Mouse (Mus musculus): Measurements from ENCODE around the gene Gid4. TPM values are rescaled to one million over a fixed set of nuclear protein-coding genes. Genes with fewer than 3 reads are reported as not detected.

Gene Gid4
- polyA plus RNA-seq, 1 experiment from 2014 or later = 24.8 TPM

- Histone ChIP-seq H3K27me3 (ENCODE audit: control insufficient read depth, insufficient read depth, low read depth, low read length) (no peaks in the 10 kb centered on the region), H3K4me1 (ENCODE audit: control insufficient read depth, insufficient read depth, low read length) (peaks cover 17% of the 10 kb centered on the region), H3K4me3 (ENCODE audit: low read depth, low read length) (no peak overlapping the region), H3K27ac (ENCODE audit: low read length) (no peak overlapping the region), H3K4me2 (ENCODE audit: low read length) (no peak overlapping the region), H3K9me3 (replicated peaks; ENCODE audit: control insufficient read depth, low read length, poor library complexity, severe bottlenecking) (no peaks in the 10 kb centered on the region), H3K9ac (ENCODE audit: low read depth, low read length) (no peak overlapping the region), H3K36me3 (ENCODE audit: control insufficient read depth, insufficient read depth, low read length) (no peaks in the 10 kb centered on the region)
- ATAC-seq = no peak
- WGBS = 90% methylated on average over 2 of the region's 2 CpGs
These were observed 29.0 kb upstream of the Gid4 start for GRCm38 (mm10) chr11:60387944-60388343.

- Histone ChIP-seq H3K4me2 (ENCODE audit: low read length) (no peak overlapping the region), H3K36me3 (ENCODE audit: control insufficient read depth, insufficient read depth, low read length) (peaks cover 5% of the 10 kb centered on the region; the same call in 1 of the 2 replicates), H3K9ac (ENCODE audit: low read depth, low read length) (no peak overlapping the region), H3K27ac (ENCODE audit: low read length) (no peak overlapping the region), H3K9me3 (replicated peaks; ENCODE audit: control insufficient read depth, low read length, poor library complexity, severe bottlenecking) (no peaks in the 10 kb centered on the region), H3K4me1 (ENCODE audit: control insufficient read depth, insufficient read depth, low read length) (no peaks in the 10 kb centered on the region), H3K27me3 (ENCODE audit: control insufficient read depth, insufficient read depth, low read depth, low read length) (no peaks in the 10 kb centered on the region), H3K4me3 (ENCODE audit: low read depth, low read length) (no peak overlapping the region)
- no peak for ATAC-seq
- WGBS = 87% methylated on average over 6 of the region's 6 CpGs
These were observed 25.6 kb upstream of the Gid4 start for GRCm38 (mm10) chr11:60391346-60391745.

- no peak for ATAC-seq
- Histone ChIP-seq H3K4me1 (ENCODE audit: control insufficient read depth, insufficient read depth, low read length) (no peaks in the 10 kb centered on the region), H3K4me2 (ENCODE audit: low read length) (no peak overlapping the region), H3K27me3 (ENCODE audit: control insufficient read depth, insufficient read depth, low read depth, low read length) (no peaks in the 10 kb centered on the region), H3K9me3 (replicated peaks; ENCODE audit: control insufficient read depth, low read length, poor library complexity, severe bottlenecking) (no peaks in the 10 kb centered on the region), H3K4me3 (ENCODE audit: low read depth, low read length) (no peak overlapping the region), H3K36me3 (ENCODE audit: control insufficient read depth, insufficient read depth, low read length) (peaks cover 11% of the 10 kb centered on the region), H3K9ac (ENCODE audit: low read depth, low read length) (no peak overlapping the region), H3K27ac (ENCODE audit: low read length) (no peak overlapping the region)
- 64% methylated on average over 6 of the region's 6 CpGs for WGBS
These were observed 20.4 kb upstream of the Gid4 start for GRCm38 (mm10) chr11:60396546-60396945.

GRCm38 (mm10) chr11:60397172-60397571 lies 19.8 kb upstream of the Gid4 start:
- WGBS = 91% methylated on average over 2 of the region's 2 CpGs
- Histone ChIP-seq H3K4me2 (ENCODE audit: low read length) (no peak overlapping the region), H3K4me1 (ENCODE audit: control insufficient read depth, insufficient read depth, low read length) (no peaks in the 10 kb centered on the region), H3K27me3 (ENCODE audit: control insufficient read depth, insufficient read depth, low read depth, low read length) (no peaks in the 10 kb centered on the region), H3K36me3 (ENCODE audit: control insufficient read depth, insufficient read depth, low read length) (peaks cover 11% of the 10 kb centered on the region), H3K4me3 (ENCODE audit: low read depth, low read length) (no peak overlapping the region), H3K9ac (ENCODE audit: low read depth, low read length) (no peak overlapping the region), H3K9me3 (replicated peaks; ENCODE audit: control insufficient read depth, low read length, poor library complexity, severe bottlenecking) (no peaks in the 10 kb centered on the region), H3K27ac (ENCODE audit: low read length) (no peak overlapping the region)
- no peak for ATAC-seq

- no peak overlapping the region for H3K4me3 ChIP-seq (ENCODE audit: low read depth, low read length)
- H3K9ac ChIP-seq (ENCODE audit: low read depth, low read length) = no peak overlapping the region
- whole genome bisulfite sequencing = 100% methylated on average over 1 of the region's 1 CpGs
- no peak overlapping the region for H3K4me2 ChIP-seq (ENCODE audit: low read length)
- no peak for ATAC-seq
- H3K27me3 ChIP-seq (ENCODE audit: control insufficient read depth, insufficient read depth, low read depth, low read length) = no peaks in the 10 kb centered on the region
- H3K36me3 ChIP-seq (ENCODE audit: control insufficient read depth, insufficient read depth, low read length) = peaks cover 25% of the 10 kb centered on the region
- H3K9me3 ChIP-seq (replicated peaks; ENCODE audit: control insufficient read depth, low read length, poor library complexity, severe bottlenecking) = no peaks in the 10 kb centered on the region
- no peaks in the 10 kb centered on the region for H3K4me1 ChIP-seq (ENCODE audit: control insufficient read depth, insufficient read depth, low read length)
- no peak overlapping the region for H3K27ac ChIP-seq (ENCODE audit: low read length)
These were observed 10.3 kb upstream of the Gid4 start for GRCm38 (mm10) chr11:60406606-60407005.

GRCm38 (mm10) chr11:60412173-60412572 lies 4.8 kb upstream of the Gid4 start:
- no peaks in the 10 kb centered on the region for H3K9me3 ChIP-seq (replicated peaks; ENCODE audit: control insufficient read depth, low read length, poor library complexity, severe bottlenecking)
- H3K36me3 ChIP-seq (ENCODE audit: control insufficient read depth, insufficient read depth, low read length) = peaks cover 6% of the 10 kb centered on the region
- H3K4me3 ChIP-seq (ENCODE audit: low read depth, low read length) = no peak overlapping the region
- H3K4me2 ChIP-seq (ENCODE audit: low read length) = no peak overlapping the region
- no peak for ATAC-seq
- H3K27me3 ChIP-seq (ENCODE audit: control insufficient read depth, insufficient read depth, low read depth, low read length) = no peaks in the 10 kb centered on the region
- H3K27ac ChIP-seq (ENCODE audit: low read length) = no peak overlapping the region
- WGBS = 11% methylated on average over 3 of the region's 3 CpGs
- H3K4me1 ChIP-seq (ENCODE audit: control insufficient read depth, insufficient read depth, low read length) = peaks cover 12% of the 10 kb centered on the region
- no peak overlapping the region for H3K9ac ChIP-seq (ENCODE audit: low read depth, low read length)

GRCm38 (mm10) chr11:60412921-60413320 lies 4.0 kb upstream of the Gid4 start:
- Histone ChIP-seq H3K36me3 (ENCODE audit: control insufficient read depth, insufficient read depth, low read length) (peaks cover 4% of the 10 kb centered on the region), H3K4me1 (ENCODE audit: control insufficient read depth, insufficient read depth, low read length) (peaks cover 12% of the 10 kb centered on the region), H3K27ac (ENCODE audit: low read length) (no peak overlapping the region), H3K4me2 (ENCODE audit: low read length) (no peak overlapping the region), H3K9ac (ENCODE audit: low read depth, low read length) (no peak overlapping the region), H3K9me3 (replicated peaks; ENCODE audit: control insufficient read depth, low read length, poor library complexity, severe bottlenecking) (no peaks in the 10 kb centered on the region), H3K4me3 (ENCODE audit: low read depth, low read length) (no peak overlapping the region), H3K27me3 (ENCODE audit: control insufficient read depth, insufficient read depth, low read depth, low read length) (no peaks in the 10 kb centered on the region)
- ATAC-seq = no peak
- 91% methylated on average over 2 of the region's 2 CpGs for WGBS

- Histone ChIP-seq H3K4me3 (ENCODE audit: low read depth, low read length) (peak overlapping the region; percentile 88), H3K36me3 (ENCODE audit: control insufficient read depth, insufficient read depth, low read length) (no peaks in the 10 kb centered on the region), H3K9ac (ENCODE audit: low read depth, low read length) (peak overlapping the region; percentile 83), H3K27me3 (ENCODE audit: control insufficient read depth, insufficient read depth, low read depth, low read length) (no peaks in the 10 kb centered on the region), H3K9me3 (replicated peaks; ENCODE audit: control insufficient read depth, low read length, poor library complexity, severe bottlenecking) (no peaks in the 10 kb centered on the region), H3K27ac (ENCODE audit: low read length) (peak overlapping the region; percentile 80), H3K4me2 (ENCODE audit: low read length) (peak overlapping the region; percentile 67), H3K4me1 (ENCODE audit: control insufficient read depth, insufficient read depth, low read length) (peaks cover 24% of the 10 kb centered on the region)
- ATAC-seq = no peak
- WGBS = 0% methylated on average over 21 of the region's 21 CpGs
These were observed 369 bp upstream of the Gid4 start for GRCm38 (mm10) chr11:60416590-60416962.

- Histone ChIP-seq H3K36me3 (ENCODE audit: control insufficient read depth, insufficient read depth, low read length) (no peaks in the 10 kb centered on the region), H3K9ac (ENCODE audit: low read depth, low read length) (peak within 1 kb of the TSS; percentile 89), H3K9me3 (replicated peaks; ENCODE audit: control insufficient read depth, low read length, poor library complexity, severe bottlenecking) (no peaks in the 10 kb centered on the region), H3K27me3 (ENCODE audit: control insufficient read depth, insufficient read depth, low read depth, low read length) (no peaks in the 10 kb centered on the region), H3K4me3 (ENCODE audit: low read depth, low read length) (peak within 1 kb of the TSS; percentile 88), H3K27ac (ENCODE audit: low read length) (peak within 1 kb of the TSS; percentile 87), H3K4me2 (ENCODE audit: low read length) (peak within 1 kb of the TSS; percentile 86), H3K4me1 (ENCODE audit: control insufficient read depth, insufficient read depth, low read length) (peaks cover 24% of the 10 kb centered on the region)
- under 1% methylated on average over 29 of the region's 39 CpGs for WGBS
- ATAC-seq = peak; percentile 52
These were observed 950 bp downstream of the Gid4 start, which contains the start of gene Atpaf2 for GRCm38 (mm10) chr11:60417717-60418472. Gene Atpaf2 (minus strand): TSS chr11:60418457.
